Mouse (Mus musculus) lung, embryonic 15.5 days (tissue): Measurements from ENCODE around the gene Apoa1. TPM values are rescaled to one million over a fixed set of nuclear protein-coding genes. Genes with fewer than 3 reads are reported as not detected.

ENCODE experiments used
- ATAC-seq: fragments of 200-750 bp; cut with Nextera tagmentation; 2 replicates; pipeline ENCODE4 v1.8.0; 2017; ENCODE audit warnings: moderate number of reproducible peaks, borderline replicate concordance; ENCODE audit not compliant: low FRiP score, low TSS enrichment; ENCODE audit errors: extremely low read depth
- H3K27ac ChIP-seq: fragments of 300-500 bp; sonication (generic); 2 replicates; pipeline ENCODE4 v1.5.1; 2015; ENCODE audit warnings: moderate library complexity, mild to moderate bottlenecking, inconsistent platforms
- H3K27me3 ChIP-seq: fragments of 300-500 bp; sonication (generic); 2 replicates; pipeline ENCODE4 v1.6.1; 2015; ENCODE audit warnings: inconsistent platforms
- H3K36me3 ChIP-seq: fragments of 300-500 bp; sonication (generic); 2 replicates; pipeline ENCODE4 v1.6.1; 2015; ENCODE audit warnings: inconsistent platforms
- H3K4me1 ChIP-seq: fragments of 300-500 bp; sonication (generic); 2 replicates; pipeline ENCODE4 v1.6.1; 2015; ENCODE audit warnings: inconsistent platforms
- H3K4me2 ChIP-seq: fragments of 300-500 bp; sonication (generic); 2 replicates; pipeline ENCODE4 v1.6.1; 2015; ENCODE audit warnings: inconsistent platforms, mild to moderate bottlenecking, moderate library complexity
- H3K4me3 ChIP-seq: fragments of 300-500 bp; sonication (generic); 2 replicates; pipeline ENCODE4 v1.5.1; 2015; ENCODE audit warnings: mild to moderate bottlenecking, inconsistent platforms
- H3K9ac ChIP-seq: fragments of 300-500 bp; sonication (generic); 2 replicates; pipeline ENCODE4 v1.6.1; 2015; ENCODE audit warnings: inconsistent platforms
- H3K9me3 ChIP-seq: fragments of 300-500 bp; sonication (generic); 2 replicates; pipeline ENCODE4 v1.6.1; 2016; ENCODE audit warnings: inconsistent platforms
- WGBS: fragments of 180-500 bp; shearing (Covaris S2); methylation state at CpG from one replicate; pipeline ENCODE4 v1.1.7; 2015; 5-methylcytosine and 5-hydroxymethylcytosine counted together
- polyA plus RNA-seq: library from polyadenylated mRNA; unstranded; fragments of >200 nt; fragmentation: Nextera tagmentation; extraction: Ambion mirVana; gene quantifications from 2 replicates; pipeline ENCODE4 v1.2.1, GENCODE M21; 2015

Apoa1 gene
- polyA plus RNA-seq, 1 experiment from 2014 or later = 6.6 TPM

DNA sequence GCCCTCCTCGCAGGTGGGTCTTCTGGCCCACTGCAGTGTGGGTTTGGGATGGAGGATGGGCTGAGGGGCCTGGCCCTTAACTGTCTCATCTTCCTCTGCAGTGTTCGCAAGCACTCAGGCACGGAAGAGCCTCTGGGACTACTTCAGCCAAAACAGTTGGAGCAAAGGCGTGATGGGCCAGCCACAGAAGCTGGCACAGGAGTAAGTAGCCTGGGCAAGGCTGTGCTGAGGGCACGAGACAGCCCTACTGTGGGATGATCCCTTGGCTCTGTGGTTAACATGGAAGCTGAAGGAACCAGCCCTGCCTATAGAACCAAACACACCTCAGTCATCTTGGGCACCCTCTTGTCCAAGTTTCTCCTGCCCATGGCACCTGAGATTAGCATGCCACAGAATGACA is 40.7 kb downstream of the Apoa1 start:
- peaks cover 27% of the 10 kb centered on the region; the same call in 1 of the 2 replicates for H3K27me3 ChIP-seq
- no peak overlapping the region for H3K9ac ChIP-seq
- no peaks in the 10 kb centered on the region for H3K36me3 ChIP-seq
- ATAC-seq = no peak
- H3K4me2 ChIP-seq = no peak overlapping the region
- no peak overlapping the region for H3K27ac ChIP-seq
- no peaks in the 10 kb centered on the region for H3K9me3 ChIP-seq
- 80% methylated on average over 5 of the region's 5 CpGs for WGBS
- no peak overlapping the region for H3K4me3 ChIP-seq
- peaks cover 6% of the 10 kb centered on the region for H3K4me1 ChIP-seq

DNA sequence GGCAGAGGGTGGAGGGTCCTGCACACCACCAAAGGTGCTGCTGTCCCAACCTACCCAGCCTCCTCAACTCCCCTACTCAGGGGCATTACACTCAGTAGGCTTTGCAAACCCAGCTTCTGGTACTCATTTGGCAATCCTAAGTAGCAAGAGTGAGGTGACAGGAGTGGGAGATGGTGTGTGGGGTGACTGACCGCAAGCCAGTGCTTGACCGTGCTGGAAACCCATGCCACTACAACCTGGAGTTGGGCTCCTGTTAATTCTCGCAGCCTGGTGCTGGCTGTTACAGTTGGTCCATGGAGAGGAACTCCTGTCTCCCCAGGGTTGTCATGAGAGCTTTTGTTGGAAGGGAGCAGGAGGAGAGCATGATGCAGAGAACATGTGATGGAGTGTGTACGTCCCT is 42.4 kb downstream of the Apoa1 start:
- Histone ChIP-seq H3K27ac (no peak overlapping the region), H3K4me2 (no peak overlapping the region), H3K9me3 (no peaks in the 10 kb centered on the region), H3K9ac (no peak overlapping the region), H3K36me3 (peaks cover 15% of the 10 kb centered on the region; the same call in 1 of the 2 replicates), H3K4me1 (peaks cover 11% of the 10 kb centered on the region), H3K27me3 (peaks cover 27% of the 10 kb centered on the region; the same call in 1 of the 2 replicates), H3K4me3 (no peak overlapping the region)
- 90% methylated on average over 4 of the region's 4 CpGs for WGBS
- ATAC-seq = no peak

DNA sequence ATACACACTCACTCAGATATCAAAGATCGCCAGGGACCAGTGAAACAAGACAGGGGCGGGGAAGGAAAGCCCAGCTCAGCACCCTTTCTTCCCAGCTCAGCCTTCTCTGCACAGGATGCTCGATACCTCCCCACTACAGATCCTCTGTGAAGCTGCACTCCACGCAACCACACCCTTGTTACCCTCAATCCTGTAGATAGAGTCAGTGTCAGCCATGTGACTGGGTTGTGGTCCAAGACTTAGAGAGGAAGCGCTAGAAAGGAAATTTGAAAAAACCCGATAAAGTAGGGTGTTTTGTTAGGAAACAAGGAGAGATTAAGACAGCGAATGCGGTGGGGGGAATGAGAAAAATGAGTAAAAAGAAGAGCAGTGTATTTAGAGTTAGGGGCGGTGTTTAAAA is 43.7 kb downstream of the Apoa1 start:
- Histone ChIP-seq H3K4me1 (peaks cover 11% of the 10 kb centered on the region), H3K9ac (no peak overlapping the region), H3K27me3 (peaks cover 27% of the 10 kb centered on the region; the same call in 1 of the 2 replicates), H3K27ac (no peak overlapping the region), H3K36me3 (peaks cover 28% of the 10 kb centered on the region), H3K9me3 (no peaks in the 10 kb centered on the region), H3K4me3 (no peak overlapping the region), H3K4me2 (no peak overlapping the region)
- 77% methylated on average over 9 of the region's 9 CpGs for WGBS
- ATAC-seq = no peak

GRCm38 (mm10) chr9:46272677-46273454 is 44.5 kb downstream of the Apoa1 start, which contains the start of gene Zpr1:
Zpr1 (plus strand) TSS chr9:46273064.
- 5% methylated on average over 45 of the region's 45 CpGs for WGBS

GRCm38 (mm10) chr9:46274494-46274893 is 46.1 kb downstream of the Apoa1 start:
- Histone ChIP-seq H3K4me1 (peaks cover 11% of the 10 kb centered on the region), H3K36me3 (peaks cover 44% of the 10 kb centered on the region), H3K27me3 (peaks cover 24% of the 10 kb centered on the region; the same call in 1 of the 2 replicates), H3K9ac (no peak overlapping the region), H3K4me2 (no peak overlapping the region), H3K9me3 (no peaks in the 10 kb centered on the region), H3K4me3 (no peak overlapping the region), H3K27ac (no peak overlapping the region)
- WGBS = 81% methylated on average over 9 of the region's 9 CpGs
- ATAC-seq = no peak

More at GRCm38 (mm10) chr9:46272677-46273454, 44.5 kb downstream of the Apoa1 start, which contains the start of gene Zpr1:
- peaks cover 11% of the 10 kb centered on the region for H3K4me1 ChIP-seq
- H3K4me2 ChIP-seq = peak within 1 kb of the TSS; percentile 81
- H3K9ac ChIP-seq = peak within 1 kb of the TSS; percentile 56
- H3K27me3 ChIP-seq = peaks cover 27% of the 10 kb centered on the region; the same call in 1 of the 2 replicates
- H3K9me3 ChIP-seq = no peaks in the 10 kb centered on the region
- peak within 1 kb of the TSS; percentile 55 for H3K27ac ChIP-seq
- peak within 1 kb of the TSS; percentile 87 for H3K4me3 ChIP-seq
- peaks cover 36% of the 10 kb centered on the region for H3K36me3 ChIP-seq
- peak; percentile 94 for ATAC-seq

Other genes starting within 250 kb of the Apoa1 start
- gene Pafah1b2, start 215.9 kb upstream of the Apoa1 start, polyA plus RNA-seq = 174 and 175 TPM in 2 replicates
- 12.8 TPM in 2 replicates for gene Sik3, start 215.8 kb upstream of the Apoa1 start, polyA plus RNA-seq
- gene Apoc3, start 7.1 kb downstream of the Apoa1 start, polyA plus RNA-seq = not detected in 2 replicates
- gene Apoa4, start 12.1 kb downstream of the Apoa1 start, polyA plus RNA-seq = 0.31 TPM in 1 of 2 replicates, not detected in the other
- not detected in 2 replicates for gene Apoa5, start 40.1 kb downstream of the Apoa1 start, polyA plus RNA-seq
- 51.0 and 53.8 TPM in 2 replicates for gene Zpr1, start 44.5 kb downstream of the Apoa1 start, polyA plus RNA-seq
- gene Bud13, start 54.4 kb downstream of the Apoa1 start, polyA plus RNA-seq = 24.4 and 26.4 TPM in 2 replicates
- not detected in 2 replicates for gene 4931429L15Rik, start 91.4 kb downstream of the Apoa1 start, polyA plus RNA-seq